Mouse (Mus musculus) E14TG2a.4 (cell line): Measurements from ENCODE around the gene 9230102O04Rik.

Experiments used
- CTCF ChIP-seq: conservative IDR thresholded peaks from 2 replicates; pipeline ENCODE4 v1.5.1; 2014; ENCODE audit warnings: low read length
- NANOG ChIP-seq: IDR thresholded peaks from 2 replicates; pipeline ENCODE4 v1.6.1; 2014; ENCODE audit warnings: borderline replicate concordance, low read length, mixed read lengths

DNA sequence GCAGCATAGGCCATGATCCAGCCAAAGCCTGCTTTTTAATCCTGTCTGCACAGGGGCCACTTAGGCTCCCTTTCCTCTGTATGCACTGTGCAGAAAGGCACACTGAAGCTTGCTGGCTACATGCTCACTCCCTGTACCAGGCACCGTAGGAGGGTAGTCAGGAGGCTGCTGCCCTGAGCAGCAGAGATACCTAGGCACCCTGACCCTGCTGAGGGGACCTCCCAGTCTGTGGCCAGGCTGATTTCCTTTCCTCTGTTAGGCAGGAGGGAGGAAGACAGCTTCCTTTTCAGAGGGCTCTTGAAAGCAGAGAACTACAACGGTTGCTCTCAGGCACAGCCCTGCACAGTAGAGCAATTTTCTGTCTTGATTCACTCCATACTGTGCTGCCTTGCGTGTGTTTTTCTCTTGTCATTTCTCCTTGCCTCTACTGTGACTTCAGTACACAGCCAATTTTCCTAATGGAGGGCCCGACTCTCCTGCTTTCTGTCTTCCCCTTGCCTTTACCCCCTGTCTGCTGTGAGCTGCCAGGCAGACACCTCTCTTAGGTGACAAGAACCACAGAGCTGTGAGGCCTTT is 18.1 kb downstream of the 9230102O04Rik start:
- TF ChIP-seq CTCF (no peak), NANOG (no peak)
